Mouse (Mus musculus) cerebellum, adult 2 months (tissue): Measurements from ENCODE around the gene Cgas.

Experiments used
- CTCF ChIP-seq: fragments of 200-500 bp; IDR thresholded peaks from 2 replicates; pipeline ENCODE4 v1.5.1; 2011; ENCODE audit warnings: low read depth, mild to moderate bottlenecking, control low read depth, low read length, moderate library complexity, borderline replicate concordance; ENCODE audit not compliant: insufficient read depth
- POLR2A ChIP-seq: fragments of 200-500 bp; IDR thresholded peaks from 2 replicates; pipeline ENCODE4 v1.6.1; 2011; ENCODE audit warnings: low read length, control low read depth, borderline replicate concordance; ENCODE audit not compliant: insufficient read depth

GRCm38 (mm10) chr9:78427362-78427781 lies 15.7 kb downstream of the Cgas start:
- TF ChIP-seq POLR2A (no peak), CTCF (no peak)
